Mouse (Mus musculus): ENCODE measurements around the gene Myod1. TPM values are rescaled to one million over a fixed set of nuclear protein-coding genes. Genes with fewer than 3 reads are reported as not detected.

Gene Myod1
- polyA plus RNA-seq (2012; rRNA removed; ENCODE audit: low replicate concordance): not detected in 2 replicates

DNA sequence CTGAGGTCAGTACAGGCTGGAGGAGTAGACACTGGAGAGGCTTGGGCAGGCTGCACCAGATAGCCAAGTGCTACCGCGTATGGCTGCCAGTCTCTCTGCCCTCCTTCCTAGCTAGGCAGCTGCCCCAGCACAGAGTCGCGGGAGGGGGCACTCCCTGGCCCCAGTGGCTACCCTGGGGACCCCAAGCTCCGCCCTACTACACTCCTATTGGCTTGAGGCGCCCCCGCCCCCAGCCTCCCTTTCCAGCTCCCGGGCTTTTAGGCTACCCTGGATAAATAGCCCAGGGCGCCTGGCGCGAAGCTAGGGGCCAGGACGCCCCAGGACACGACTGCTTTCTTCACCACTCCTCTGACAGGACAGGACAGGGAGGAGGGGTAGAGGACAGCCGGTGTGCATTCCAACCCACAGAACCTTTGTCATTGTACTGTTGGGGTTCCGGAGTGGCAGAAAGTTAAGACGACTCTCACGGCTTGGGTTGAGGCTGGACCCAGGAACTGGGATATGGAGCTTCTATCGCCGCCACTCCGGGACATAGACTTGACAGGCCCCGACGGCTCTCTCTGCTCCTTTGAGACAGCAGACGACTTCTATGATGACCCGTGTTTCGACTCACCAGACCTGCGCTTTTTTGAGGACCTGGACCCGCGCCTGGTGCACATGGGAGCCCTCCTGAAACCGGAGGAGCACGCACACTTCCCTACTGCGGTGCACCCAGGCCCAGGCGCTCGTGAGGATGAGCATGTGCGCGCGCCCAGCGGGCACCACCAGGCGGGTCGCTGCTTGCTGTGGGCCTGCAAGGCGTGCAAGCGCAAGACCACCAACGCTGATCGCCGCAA lies at the start of gene Myod1:
Gene Myod1, plus strand, starts transcription at position 303 of the 836 bp plus-strand sequence.

DNA sequence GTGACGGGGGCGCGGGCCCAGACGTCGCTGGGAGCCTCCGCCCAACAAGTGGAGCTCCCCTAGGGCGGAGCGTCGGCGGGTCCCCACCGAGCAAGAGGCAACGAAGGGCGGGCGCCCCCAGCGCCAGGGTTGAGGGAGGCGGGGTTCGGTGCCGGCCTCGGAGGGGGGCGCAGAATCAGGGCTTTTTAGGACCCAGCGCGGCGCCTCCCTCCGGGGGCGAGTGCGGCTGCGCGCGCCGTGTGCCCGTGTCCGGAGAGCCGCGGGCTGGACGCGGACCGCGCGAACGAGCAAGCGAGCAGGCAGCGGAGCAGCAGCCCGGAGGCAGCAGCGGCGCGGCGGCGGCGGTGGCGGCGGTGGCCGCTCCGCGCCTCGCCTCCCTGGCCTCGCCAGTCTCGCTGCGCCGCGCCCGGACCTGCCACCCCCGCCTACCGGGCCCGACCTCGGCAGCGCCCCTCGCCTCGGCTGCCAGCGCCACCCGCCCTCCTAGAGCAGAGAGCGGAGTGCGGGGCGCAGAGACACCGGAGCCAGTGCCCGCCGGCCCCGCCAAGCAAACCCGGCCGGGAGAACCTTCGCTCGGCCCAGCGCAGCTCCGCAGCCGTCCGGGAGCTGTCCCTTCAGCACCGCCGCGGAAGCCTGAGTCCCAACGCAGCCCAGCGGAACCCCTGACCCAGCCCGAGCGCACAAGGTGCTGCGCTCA lies 20.1 kb downstream of the Myod1 start, which contains the start of gene Kcnc1:
Gene Kcnc1, plus strand, starts transcription at position 267 of the 697 bp plus-strand sequence.

Other genes starting within 250 kb of the Myod1 start
- 0.78 and 4.6 TPM in 2 replicates for gene Abcc8, start 196.4 kb upstream of the Myod1 start, polyA plus RNA-seq (2012; rRNA removed; ENCODE audit: low replicate concordance)
- gene Ush1c, start 138.0 kb upstream of the Myod1 start, polyA plus RNA-seq (2012; rRNA removed; ENCODE audit: low replicate concordance): 56.5 and 88.5 TPM in 2 replicates
- 0.02 and 0.15 TPM in 2 replicates for gene Otog, start 135.5 kb upstream of the Myod1 start, polyA plus RNA-seq (2012; rRNA removed; ENCODE audit: low replicate concordance)
- 0.44 and 0.53 TPM in 2 replicates for gene Kcnc1, start 20.0 kb downstream of the Myod1 start, polyA plus RNA-seq (2012; rRNA removed; ENCODE audit: low replicate concordance)

Measured in duodenum, adult 2 months (tissue).